Mouse (Mus musculus) retina, postnatal 7 days (tissue): ENCODE data around the gene Tigd3.

Experiments
- DNase-seq: peaks from one replicate; pipeline ENCODE4 v3.0.0-alpha.2; 2012; ENCODE audit warnings: low read depth, low spot score

Gene Tigd3

GRCm38 (mm10) chr19:5877618-5878361, 16.2 kb downstream of the Tigd3 start, which contains the start of gene Slc25a45:
Gene Slc25a45, plus strand, starts transcription at chr19:5877808.
- no peak for DNase-seq

- DNase-seq: peak; percentile 87
These were observed 18.9 kb downstream of the Tigd3 start, which contains the start of gene Frmd8 for GRCm38 (mm10) chr19:5874969-5875480. Gene Frmd8, minus strand, starts transcription at chr19:5875274.

- no peak for DNase-seq
These were observed 19.5 kb downstream of the Tigd3 start for GRCm38 (mm10) chr19:5874391-5874968.

- DNase-seq: no peak
These were observed 20.9 kb downstream of the Tigd3 start for GRCm38 (mm10) chr19:5872931-5873556.

GRCm38 (mm10) chr19:5872528-5872927, 21.4 kb downstream of the Tigd3 start:
- no peak for DNase-seq

- DNase-seq: no peak
These were observed 22.3 kb downstream of the Tigd3 start for GRCm38 (mm10) chr19:5871683-5872082.

GRCm38 (mm10) chr19:5871273-5871672, 22.7 kb downstream of the Tigd3 start:
- DNase-seq: no peak

GRCm38 (mm10) chr19:5868096-5868495, 25.9 kb downstream of the Tigd3 start:
- no peak for DNase-seq

GRCm38 (mm10) chr19:5864710-5865398, 29.1 kb downstream of the Tigd3 start:
- no peak for DNase-seq

GRCm38 (mm10) chr19:5863776-5864175, 30.2 kb downstream of the Tigd3 start:
- no peak for DNase-seq

- no peak for DNase-seq
These were observed 31.4 kb downstream of the Tigd3 start for GRCm38 (mm10) chr19:5862335-5863085.

- DNase-seq: no peak
These were observed 37.3 kb downstream of the Tigd3 start for GRCm38 (mm10) chr19:5856604-5857003.

- no peak for DNase-seq
These were observed 41.8 kb downstream of the Tigd3 start for GRCm38 (mm10) chr19:5852035-5852722.

GRCm38 (mm10) chr19:5851481-5851971, 42.4 kb downstream of the Tigd3 start:
- no peak for DNase-seq

GRCm38 (mm10) chr19:5850860-5851259, 43.1 kb downstream of the Tigd3 start:
- no peak for DNase-seq

- DNase-seq: peak; percentile 73
These were observed 44.0 kb downstream of the Tigd3 start for GRCm38 (mm10) chr19:5849843-5850527.

GRCm38 (mm10) chr19:5848826-5849672, 44.9 kb downstream of the Tigd3 start:
- no peak for DNase-seq

GRCm38 (mm10) chr19:5848032-5848825, 45.7 kb downstream of the Tigd3 start:
- DNase-seq: no peak
